ENCODE assay signal across 8 mouse cellular contexts in the genomic region with DNA sequence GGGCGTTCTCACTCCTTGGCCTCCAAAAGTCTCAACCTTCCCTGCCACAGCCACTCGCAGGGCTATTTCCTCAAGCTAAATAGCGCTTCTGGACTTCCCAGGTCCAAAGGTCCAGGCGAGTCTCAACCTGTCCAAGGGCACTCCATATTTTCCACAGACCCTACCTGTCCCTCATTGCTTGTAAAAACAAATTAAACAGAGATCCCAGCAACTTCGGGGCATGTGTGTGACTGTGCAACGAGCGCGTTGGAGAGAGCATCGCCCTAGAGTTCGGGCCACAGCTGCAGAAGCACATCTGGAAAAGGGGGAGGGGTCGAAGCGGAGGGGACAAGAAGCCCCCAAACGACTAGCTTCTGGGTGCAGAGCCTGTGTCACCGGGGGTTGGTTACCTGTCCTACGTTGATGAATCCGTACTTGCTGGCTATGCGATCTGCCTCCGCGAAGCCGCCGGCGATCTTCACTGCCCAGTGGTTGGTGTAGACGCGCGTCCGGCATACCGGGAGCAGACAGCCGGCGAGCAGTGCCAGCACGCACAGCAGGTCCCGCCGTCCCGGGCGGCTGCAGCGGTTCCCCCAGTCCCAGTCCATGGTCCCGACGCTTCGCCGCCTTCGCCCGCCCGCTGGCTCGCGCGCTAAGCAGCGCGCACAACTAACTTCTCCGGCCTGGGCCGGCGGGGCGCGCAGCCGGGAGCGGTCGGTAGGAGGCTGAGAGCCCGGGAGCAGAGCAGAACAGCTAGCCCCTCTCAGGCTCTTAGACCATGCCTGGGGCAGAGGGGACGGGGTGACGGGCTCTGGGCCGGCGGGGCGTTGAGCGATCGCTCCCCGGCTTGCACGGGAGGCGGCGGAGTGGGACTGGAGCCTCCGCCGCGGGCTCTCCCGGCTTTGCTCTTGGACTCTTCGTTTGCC. TPM values are rescaled to one million over a fixed set of nuclear protein-coding genes. Genes with fewer than 3 reads are reported as not detected.
DNase-seq lines count a peak whose midpoint lies in the region; ATAC-seq and TF ChIP-seq lines count a peak whose summit lies in the region.

No protein-coding gene starts in this region.

- peak; percentile 52 to 82 for DNase-seq in adrenal gland, adult (ENCODE audit: inconsistent age in 2 of 2, low spot score in 1 of 2)
- DNase-seq in adrenal gland, adult 8-10 months: no peak
- DNase-seq in embryo, embryonic 10.5 days (ENCODE audit: low spot score): peak; percentile 59
- peak; percentile 14 to 51 for DNase-seq in gastrocnemius, postnatal 36 days
- no peak for DNase-seq in hindbrain, postnatal 0 days (ENCODE audit: low spot score)
- peak; percentile 38 for DNase-seq in urinary bladder, postnatal 14 days (ENCODE audit: low spot score)

- peak overlapping the region; percentile 93 for H3K4me2 ChIP-seq in hindbrain, postnatal 0 days (ENCODE audit: low read depth, low read length)
- H3K4me2 ChIP-seq in limb, embryonic 13.5 days (replicated peaks): peak overlapping the region; percentile 87
- peak overlapping the region; percentile 78 for H3K4me2 ChIP-seq in midbrain, embryonic 16.5 days (ENCODE audit: low read length)

- H3K4me3 ChIP-seq in hindbrain, postnatal 0 days (ENCODE audit: low read length): peak overlapping the region; percentile 75
- H3K4me3 ChIP-seq in limb, embryonic 13.5 days: peak overlapping the region; percentile 76
- H3K4me3 ChIP-seq in midbrain, embryonic 16.5 days (ENCODE audit: low read depth, low read length): peak overlapping the region; percentile 81

- no peaks in the 10 kb centered on the region for H3K9me3 ChIP-seq in hindbrain, postnatal 0 days (ENCODE audit: low read length)
- H3K9me3 ChIP-seq in limb, embryonic 13.5 days: no peaks in the 10 kb centered on the region
- no peaks in the 10 kb centered on the region for H3K9me3 ChIP-seq in midbrain, embryonic 16.5 days (replicated peaks; ENCODE audit: control insufficient read depth, low read length, poor library complexity, severe bottlenecking)

- H3K27ac ChIP-seq in hindbrain, postnatal 0 days: peak overlapping the region; percentile 74; the same call in 1 of the 2 replicates
- peak overlapping the region; percentile 92 for H3K27ac ChIP-seq in limb, embryonic 13.5 days
- peak overlapping the region; percentile 77 for H3K27ac ChIP-seq in midbrain, embryonic 16.5 days (ENCODE audit: low read length)

- no peaks in the 10 kb centered on the region for H3K36me3 ChIP-seq in hindbrain, postnatal 0 days (ENCODE audit: insufficient read depth, low read length)
- no peaks in the 10 kb centered on the region for H3K36me3 ChIP-seq in limb, embryonic 13.5 days
- H3K36me3 ChIP-seq in midbrain, embryonic 16.5 days (ENCODE audit: control insufficient read depth, insufficient read depth, low read length): no peaks in the 10 kb centered on the region

- TF ChIP-seq CTCF in hindbrain, postnatal 0 days (IDR thresholded peaks at IDR 0.05; ENCODE audit: low read depth): peak; percentile 19; the same call in 1 of the 2 replicates

- peak overlapping the region; percentile 67 for H3K9ac ChIP-seq in hindbrain, postnatal 0 days (replicated peaks; ENCODE audit: low read length)
- peak overlapping the region; percentile 86 for H3K9ac ChIP-seq in limb, embryonic 13.5 days
- H3K9ac ChIP-seq in midbrain, embryonic 16.5 days (ENCODE audit: low read depth, low read length): peak overlapping the region; percentile 68

- ATAC-seq in hindbrain, postnatal 0 days: peak; percentile 88
- ATAC-seq in limb, embryonic 13.5 days (ENCODE audit: low FRiP score, low read depth): peak; percentile 85
- ATAC-seq in midbrain, embryonic 16.5 days: peak; percentile 90

- H3K27me3 ChIP-seq in hindbrain, postnatal 0 days (ENCODE audit: insufficient read depth, low read length): no peaks in the 10 kb centered on the region; the same call in 1 of the 2 replicates
- H3K27me3 ChIP-seq in limb, embryonic 13.5 days: peaks cover 15% of the 10 kb centered on the region
- H3K27me3 ChIP-seq in midbrain, embryonic 16.5 days (ENCODE audit: control insufficient read depth, insufficient read depth, low read depth, low read length): no peaks in the 10 kb centered on the region

- intact Hi-C loops in gastrocnemius, postnatal 36 days (cut with DNase I): loop anchor here (2.0 kb wide), 1 partner anchor 50 kb away; no protein-coding TSS in a partner anchor

- WGBS in hindbrain, postnatal 0 days: under 1% methylated on average over 62 of the region's 72 CpGs
- under 1% methylated on average over 69 of the region's 72 CpGs for WGBS in limb, embryonic 13.5 days
- WGBS in midbrain, embryonic 16.5 days: under 1% methylated on average over 71 of the region's 72 CpGs

- no peaks in the 10 kb centered on the region; the same call in none of the 2 replicates for H3K4me1 ChIP-seq in hindbrain, postnatal 0 days (ENCODE audit: insufficient read depth, low read length)
- H3K4me1 ChIP-seq in limb, embryonic 13.5 days: peaks cover 29% of the 10 kb centered on the region
- peaks cover 13% of the 10 kb centered on the region for H3K4me1 ChIP-seq in midbrain, embryonic 16.5 days (ENCODE audit: control insufficient read depth, insufficient read depth, low read length)

RNA-seq across cellular contexts. Expression of a gene that starts 0.6 kb away (rescaled TPM):
- 100 to 1,000 TPM; 179 to 277 (median 199) TPM for total RNA-seq in adrenal gland, adult 8-10 months (2022)
- 1 to 10 TPM; 2.4 to 3.2 TPM for total RNA-seq in gastrocnemius, postnatal 36 days (2021)
- total RNA-seq in hindbrain, postnatal 0 days (2014; rRNA removed): 16.2 and 16.7 TPM in 2 replicates
- polyA plus RNA-seq in hindbrain, postnatal 0 days (2015; fragmentation: Nextera tagmentation; extraction: Ambion mirVana): 12.4 and 13.7 TPM in 2 replicates
- 23.1 and 23.4 TPM in 2 replicates for polyA plus RNA-seq in limb, embryonic 13.5 days (2015; fragmentation: Nextera tagmentation; extraction: Ambion mirVana)
- 8.5 and 10.9 TPM in 2 replicates for polyA plus RNA-seq in midbrain, embryonic 16.5 days (2015; fragmentation: Nextera tagmentation; extraction: Ambion mirVana)

Comparison
In these comparisons a context has a peak if more than half of its experiments do, and no peak if none do; other contexts are left out.
1. DNase-seq: peak in adrenal gland, adult (2 of 2), embryo, embryonic 10.5 days (single experiment), gastrocnemius, postnatal 36 days (2 of 2) and urinary bladder, postnatal 14 days (single experiment); none in adrenal gland, adult 8-10 months (single experiment) and hindbrain, postnatal 0 days (single experiment).
2. RNA of a gene that starts 0.6 kb away (total RNA-seq): 179 to 277 TPM in adrenal gland, adult 8-10 months; 16.2 to 16.7 TPM in hindbrain, postnatal 0 days and 2.4 to 3.2 TPM in gastrocnemius, postnatal 36 days; every median in the first group is over 10 times any median in the second.
3. Peak in every context shown above with its lines, with median percentiles within 50 percentile points of each other: ATAC-seq, H3K27ac ChIP-seq, H3K4me2 ChIP-seq, H3K4me3 ChIP-seq and H3K9ac ChIP-seq.